Mouse (Mus musculus): ENCODE measurements around the gene Slc16a11.

The Slc16a11 gene

DNA sequence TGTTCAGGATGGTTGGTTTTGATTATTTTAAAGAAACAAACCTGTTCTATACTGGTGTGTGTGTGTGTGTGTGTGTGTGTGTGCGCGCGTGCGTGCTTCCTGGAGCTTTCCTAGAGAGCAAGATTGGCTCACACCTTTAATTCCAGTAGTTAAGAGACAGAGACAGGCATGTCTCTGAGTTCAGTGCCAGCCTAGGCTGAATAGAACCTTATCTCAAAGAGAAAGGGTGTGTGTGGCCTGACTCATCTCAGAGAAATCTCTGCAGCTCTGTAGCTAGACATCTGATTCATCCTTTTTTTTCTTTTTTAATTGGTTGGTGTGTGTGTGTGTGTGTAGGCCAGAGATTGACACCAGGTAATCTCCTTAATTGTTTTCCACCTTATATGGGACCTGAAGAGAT, 46.5 kb downstream of the Slc16a11 start:
- DNase-seq, result no peak

DNA sequence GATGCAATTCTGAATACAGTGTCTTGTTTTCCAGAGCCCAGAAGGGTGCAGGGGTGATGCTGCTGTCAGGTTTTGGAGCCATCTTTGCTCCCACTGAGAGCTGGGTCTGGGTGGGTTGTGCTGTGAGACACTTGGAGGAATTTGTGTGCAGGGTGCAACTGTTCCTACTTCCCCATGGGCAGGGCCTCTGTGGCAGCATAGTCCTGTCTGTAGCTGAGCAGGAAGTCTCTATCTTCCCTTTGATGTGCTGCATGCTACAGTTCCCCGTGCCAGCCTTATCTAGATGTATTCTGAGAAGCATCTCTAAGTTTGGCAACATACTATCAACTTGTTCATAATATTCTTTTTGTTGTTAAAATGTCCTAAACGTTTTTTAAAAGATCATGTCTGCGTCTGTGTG, 52.7 kb downstream of the Slc16a11 start:
- DNase-seq, result no peak

DNA sequence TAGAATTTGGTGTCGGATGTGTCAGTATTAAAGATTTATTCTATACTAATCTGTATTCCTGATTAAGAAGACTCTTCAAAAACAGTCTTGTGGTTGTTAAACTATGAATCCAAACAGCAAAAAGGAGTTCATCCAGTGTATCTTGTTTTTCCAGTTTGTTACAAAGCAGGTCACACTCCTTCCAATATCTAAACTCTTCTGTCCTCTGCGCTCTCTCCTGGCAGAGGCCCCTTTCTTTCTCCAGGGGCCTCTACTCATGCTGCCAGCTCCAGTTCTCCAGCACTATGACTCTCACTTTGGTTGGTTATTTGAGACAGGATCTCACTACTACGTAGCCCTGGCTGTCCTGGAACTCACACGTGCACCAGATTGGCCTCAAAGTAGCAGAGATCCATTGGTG, 53.3 kb downstream of the Slc16a11 start:
- peak in 1 of 2 experiments; percentile 24 for DNase-seq
